Mouse (Mus musculus) heart, adult 2 months (tissue): ENCODE results near the gene Ninj2. TPM values are rescaled to one million over a fixed set of nuclear protein-coding genes. Genes with fewer than 3 reads are reported as not detected.

ENCODE experiments used
- DNase-seq, 2 experiments: peaks; one replicate each; pipeline ENCODE4 v3.0.0; 2021
- H3K27ac ChIP-seq: fragments of 200-600 bp; 2 replicates; pipeline ENCODE4 v1.8.1; 2022
- H3K27me3 ChIP-seq: fragments of 200-500 bp; 2 replicates; pipeline ENCODE4 v1.6.1; 2012; ENCODE audit warnings: mild to moderate bottlenecking, low read length, inconsistent platforms, mixed read lengths; ENCODE audit not compliant: control insufficient read depth, insufficient read depth
- H3K36me3 ChIP-seq: fragments of 200-500 bp; 2 replicates; pipeline ENCODE4 v1.6.1; 2012; ENCODE audit warnings: low read length, inconsistent platforms; ENCODE audit not compliant: control insufficient read depth, insufficient read depth
- H3K4me1 ChIP-seq: fragments of 200-500 bp; 2 replicates; pipeline ENCODE4 v1.6.1; 2011; ENCODE audit warnings: low read length; ENCODE audit not compliant: control insufficient read depth, insufficient read depth
- H3K4me3 ChIP-seq: fragments of 200-600 bp; 2 replicates; pipeline ENCODE4 v1.8.1; 2022
- H3K79me2 ChIP-seq: fragments of 200-500 bp; replicated peaks from 2 replicates; pipeline ENCODE4 v1.6.1; 2012; ENCODE audit warnings: mild to moderate bottlenecking, inconsistent platforms, low read length, moderate library complexity, mixed read lengths; ENCODE audit not compliant: control insufficient read depth, insufficient read depth
- H3K9ac ChIP-seq: fragments of 200-500 bp; 2 replicates; pipeline ENCODE4 v1.6.1; 2012; ENCODE audit warnings: low read depth, mild to moderate bottlenecking, control low read depth, inconsistent platforms, low read length, mixed read lengths
- CTCF ChIP-seq: fragments of 200-600 bp; IDR thresholded peaks from 2 replicates; pipeline ENCODE4 v1.8.1; 2022; ENCODE audit warnings: antibody characterized with exemption, mild to moderate bottlenecking, moderate library complexity
- EP300 ChIP-seq: fragments of 200-500 bp; IDR thresholded peaks from 2 replicates; pipeline ENCODE4 v1.6.1; 2011; ENCODE audit warnings: low read depth, low read length, control low read depth; ENCODE audit not compliant: insufficient read depth
- POLR2A ChIP-seq: fragments of 200-500 bp; IDR thresholded peaks from 2 replicates; pipeline ENCODE4 v1.6.1; 2011; ENCODE audit warnings: mild to moderate bottlenecking, low read depth, low read length, control low read depth; ENCODE audit not compliant: insufficient read depth
- WGBS: fragments of 180-500 bp; shearing (Covaris S2); methylation state at CpG from one replicate; pipeline ENCODE4 v1.1.7; 2018; 5-methylcytosine and 5-hydroxymethylcytosine counted together
- intact Hi-C: fragments of 180-260 bp; cut with DNase I; formaldehyde crosslinking; loops from one replicate; pipeline ENCODE4 v1.15.1; 2025
- polyA plus RNA-seq: library from polyadenylated mRNA; depleted of rRNA; stranded (reverse); fragments of >200 nt; gene quantifications from 2 replicates; pipeline ENCODE4 v1.2.3, GENCODE M21; 2012
- total RNA-seq, 2 experiments: library from RNA; stranded (reverse); gene quantifications; 2 replicates each; pipeline ENCODE4 v1.2.3; 2021

Gene Ninj2
- total and polyA plus RNA-seq, 3 experiments = not detected

DNA sequence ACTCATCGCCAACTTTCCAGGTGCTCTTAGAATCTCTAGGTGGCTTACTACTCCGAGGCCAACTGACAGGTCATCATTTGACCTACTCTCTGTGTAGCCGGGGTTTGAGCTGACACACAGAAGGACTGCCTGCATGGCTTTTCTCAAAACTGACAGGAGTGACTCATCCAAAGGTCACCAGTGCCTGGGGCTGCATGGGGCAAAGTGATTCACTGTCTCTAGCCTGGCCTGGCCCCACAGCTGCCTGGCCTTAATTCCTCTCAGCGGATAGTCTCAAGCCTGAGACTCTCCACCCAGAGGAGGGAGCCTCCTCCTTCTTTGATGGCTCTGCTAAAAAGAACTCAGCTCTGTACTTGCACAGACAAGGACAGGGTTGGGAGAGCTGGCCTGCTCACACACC lies 97.8 kb downstream of the Ninj2 start:
- Histone ChIP-seq H3K79me2 (no peaks in the 10 kb centered on the region), H3K27me3 (no peaks in the 10 kb centered on the region), H3K27ac (peak overlapping the region; percentile 70), H3K9ac (no peak overlapping the region), H3K4me3 (no peak overlapping the region), H3K4me1 (peaks cover 22% of the 10 kb centered on the region), H3K36me3 (no peaks in the 10 kb centered on the region)
- 40% methylated on average over 4 of the region's 4 CpGs for WGBS
- TF ChIP-seq EP300 (no peak), CTCF (no peak), POLR2A (no peak)
- intact Hi-C loops = loop anchor here (2.0 kb wide), 1 partner anchor 76 kb away; no protein-coding TSS in a partner anchor
- DNase-seq = peak; percentile 56 to 71

DNA sequence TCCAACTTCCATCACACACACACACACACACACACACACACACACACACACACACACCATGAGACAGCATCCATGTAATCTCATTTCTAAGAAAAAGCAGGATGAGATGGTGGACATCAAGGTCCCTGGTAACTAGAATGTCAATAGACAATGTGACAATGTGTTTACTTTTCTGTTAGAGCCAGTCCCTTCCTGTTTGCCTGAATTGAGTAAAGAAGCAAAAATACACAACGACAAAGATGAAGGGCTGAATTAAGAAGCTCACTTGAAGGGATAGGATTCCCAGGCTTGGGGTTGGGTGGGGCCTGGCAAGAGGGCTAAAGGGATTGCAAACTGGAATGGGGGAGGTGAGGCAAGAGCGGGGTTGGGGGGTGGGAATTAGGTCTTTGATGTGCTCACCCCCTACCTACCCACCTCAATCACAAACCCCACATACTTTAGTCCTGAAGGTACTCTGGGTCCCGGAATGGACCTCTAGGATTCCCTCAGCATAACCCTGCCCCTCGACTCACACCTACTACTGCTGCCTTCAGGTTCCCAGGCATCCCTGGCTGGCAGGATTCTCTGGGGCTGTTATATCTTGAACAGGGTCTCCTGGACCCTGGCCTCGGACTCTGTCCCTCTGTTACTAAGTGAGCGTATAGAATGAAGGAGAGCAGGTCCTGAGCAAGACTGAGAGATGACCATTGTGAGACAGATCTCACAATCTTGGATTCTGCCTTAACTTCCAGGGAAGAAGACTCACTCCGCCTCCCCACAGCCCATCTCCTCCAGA lies 98.4 kb downstream of the Ninj2 start:
- H3K4me3 ChIP-seq = no peak overlapping the region
- no peaks in the 10 kb centered on the region for H3K79me2 ChIP-seq
- H3K36me3 ChIP-seq = no peaks in the 10 kb centered on the region
- no peak overlapping the region for H3K9ac ChIP-seq
- no peaks in the 10 kb centered on the region for H3K27me3 ChIP-seq
- 76% methylated on average over 7 of the region's 7 CpGs for WGBS
- peak overlapping the region; percentile 80 for H3K27ac ChIP-seq
- H3K4me1 ChIP-seq = peaks cover 22% of the 10 kb centered on the region
- TF ChIP-seq EP300 (no peak), POLR2A (no peak), CTCF (no peak)
- peak in 1 of 2 experiments; percentile 40 for DNase-seq
- intact Hi-C loops = loop anchor here (2.0 kb wide), 1 partner anchor 77 kb away; no protein-coding TSS in a partner anchor

DNA sequence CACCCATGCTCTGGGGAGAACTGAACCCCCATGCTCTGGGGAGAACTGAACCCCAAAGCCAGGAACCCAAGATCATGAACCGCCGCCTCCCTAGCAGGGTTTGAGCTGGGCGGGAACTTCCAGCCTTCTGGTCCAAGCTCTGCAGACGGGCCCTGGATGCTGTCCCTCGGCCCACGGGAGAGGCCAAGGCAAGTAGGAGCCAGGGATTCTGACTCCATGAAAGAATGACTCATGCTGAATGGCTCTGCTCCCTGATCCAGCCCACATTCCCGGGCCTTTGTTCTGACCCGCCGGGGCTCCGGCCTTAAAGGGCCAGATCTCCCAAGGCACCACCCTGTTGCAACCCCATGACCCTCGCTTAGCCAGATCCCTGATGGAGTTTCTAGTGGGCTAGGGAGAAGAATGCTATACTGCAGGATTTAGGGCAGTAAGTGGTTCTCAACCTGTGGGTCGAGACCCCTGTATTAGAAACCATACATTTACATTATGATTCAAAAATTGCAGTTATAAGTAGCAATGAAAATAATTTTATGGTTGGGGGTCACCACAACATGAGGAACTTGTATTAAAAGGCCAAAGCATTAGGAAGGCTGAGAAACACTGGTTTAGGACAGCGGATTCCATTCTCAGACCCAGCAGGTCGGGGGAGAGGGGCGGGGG lies 99.2 kb downstream of the Ninj2 start:
- H3K27me3 ChIP-seq = no peaks in the 10 kb centered on the region
- H3K27ac ChIP-seq = peak overlapping the region; percentile 80
- intact Hi-C loops = no loop called here
- no peak for TF ChIP-seq CTCF
- peak; percentile 49; the same call in 1 of the 2 replicates for TF ChIP-seq POLR2A
- no peaks in the 10 kb centered on the region for H3K36me3 ChIP-seq
- H3K4me3 ChIP-seq = no peak overlapping the region
- 17% methylated on average over 15 of the region's 15 CpGs for WGBS
- H3K4me1 ChIP-seq = peaks cover 22% of the 10 kb centered on the region
- no peaks in the 10 kb centered on the region for H3K79me2 ChIP-seq
- 0 out of 2 replicates have a peak overlapping the region, but pooled peaks have one; percentile 1 for H3K9ac ChIP-seq
- peak; percentile 85 to 89 for DNase-seq

DNA sequence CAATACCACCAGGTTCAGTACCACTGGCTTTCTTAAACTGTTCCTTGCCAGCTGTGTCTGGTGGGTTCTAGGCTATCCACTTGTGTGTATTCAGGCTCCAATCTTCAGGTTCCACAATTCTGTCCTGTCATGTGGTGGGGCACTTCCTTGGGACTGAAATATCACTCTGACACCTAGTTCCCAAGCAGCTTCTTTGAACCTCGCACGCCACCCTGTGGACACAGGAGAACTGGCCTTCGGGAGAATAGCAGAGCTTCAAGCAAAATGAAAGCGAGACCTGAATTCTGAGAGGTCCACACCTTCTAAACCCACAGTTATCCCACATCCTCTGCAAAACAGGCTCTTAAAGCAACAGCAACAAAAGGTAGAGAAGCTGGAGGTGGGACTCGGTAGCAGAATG lies 100.0 kb downstream of the Ninj2 start:
- H3K79me2 ChIP-seq = no peaks in the 10 kb centered on the region
- H3K27me3 ChIP-seq = no peaks in the 10 kb centered on the region
- WGBS = 11% methylated on average over 5 of the region's 5 CpGs
- intact Hi-C loops = loop anchor here (1.0 kb wide), 2 partner anchors 154 to 192 kb away; no protein-coding TSS in a partner anchor
- no peak overlapping the region for H3K9ac ChIP-seq
- H3K4me1 ChIP-seq = peaks cover 24% of the 10 kb centered on the region
- DNase-seq = peak; percentile 88 to 89
- H3K27ac ChIP-seq = peak overlapping the region; percentile 70
- TF ChIP-seq EP300 = peak; percentile 96
- TF ChIP-seq CTCF = peak; percentile 95
- TF ChIP-seq POLR2A = no peak
- no peak overlapping the region for H3K4me3 ChIP-seq
- no peaks in the 10 kb centered on the region for H3K36me3 ChIP-seq

DNA sequence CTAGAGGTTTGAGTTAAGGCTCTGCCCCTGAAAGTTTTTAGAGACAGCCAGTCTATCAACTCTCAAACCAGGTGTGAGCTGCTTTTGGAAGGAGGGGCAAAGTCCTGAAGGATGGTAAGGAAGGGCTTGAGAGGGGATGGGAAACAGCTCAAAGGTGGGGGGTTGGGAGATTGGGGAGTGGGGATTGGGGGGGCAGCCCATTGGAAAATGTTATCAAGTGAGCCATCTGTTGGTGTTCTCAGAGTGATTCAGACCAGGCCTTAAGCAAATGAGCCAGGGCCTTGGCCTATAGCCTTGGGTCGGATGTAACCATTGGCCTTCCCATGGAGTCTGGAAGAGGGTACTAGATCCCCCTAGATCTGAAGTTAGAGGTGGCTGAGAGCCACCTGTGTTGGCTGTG lies 100.6 kb downstream of the Ninj2 start:
- WGBS = 97% methylated on average over 1 of the region's 1 CpGs
- Histone ChIP-seq H3K27me3 (no peaks in the 10 kb centered on the region), H3K9ac (no peak overlapping the region), H3K27ac (no peak overlapping the region), H3K36me3 (no peaks in the 10 kb centered on the region), H3K4me1 (peaks cover 24% of the 10 kb centered on the region), H3K4me3 (no peak overlapping the region), H3K79me2 (no peaks in the 10 kb centered on the region)
- no peak for DNase-seq
- TF ChIP-seq POLR2A = no peak
- no peak for TF ChIP-seq CTCF
- no peak for TF ChIP-seq EP300
- intact Hi-C loops = loop anchor here (1.0 kb wide), 2 partner anchors 154 to 192 kb away; no protein-coding TSS in a partner anchor

DNA sequence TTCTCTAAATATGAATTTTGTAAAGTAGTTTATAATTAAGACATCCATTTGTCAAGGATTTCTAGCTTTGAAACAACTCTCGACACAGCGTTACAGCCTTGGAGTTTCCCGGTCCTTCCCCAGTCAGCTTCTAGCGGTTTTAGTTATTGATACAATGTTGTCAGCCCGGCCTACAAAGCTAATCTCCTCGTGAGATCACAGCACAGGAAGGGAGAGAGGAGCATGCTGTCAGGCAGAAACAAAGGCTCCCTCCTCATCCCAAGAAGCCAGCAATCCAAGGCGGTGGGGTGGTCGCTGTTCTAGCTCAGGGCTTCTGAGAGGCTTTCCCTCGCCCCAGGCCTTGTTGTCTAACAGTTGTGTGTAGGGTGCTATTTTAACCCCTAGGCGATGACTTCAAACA lies 101.2 kb downstream of the Ninj2 start:
- Histone ChIP-seq H3K79me2 (no peaks in the 10 kb centered on the region), H3K4me1 (peaks cover 22% of the 10 kb centered on the region), H3K27me3 (no peaks in the 10 kb centered on the region), H3K27ac (no peak overlapping the region), H3K36me3 (no peaks in the 10 kb centered on the region), H3K9ac (no peak overlapping the region), H3K4me3 (no peak overlapping the region)
- no peak for TF ChIP-seq POLR2A
- TF ChIP-seq EP300 = no peak
- no peak for TF ChIP-seq CTCF
- DNase-seq = no peak
- intact Hi-C loops = no loop called here
- WGBS = 67% methylated on average over 10 of the region's 10 CpGs
